14 mouse cellular contexts compared by ENCODE assay signal in the genomic region with DNA sequence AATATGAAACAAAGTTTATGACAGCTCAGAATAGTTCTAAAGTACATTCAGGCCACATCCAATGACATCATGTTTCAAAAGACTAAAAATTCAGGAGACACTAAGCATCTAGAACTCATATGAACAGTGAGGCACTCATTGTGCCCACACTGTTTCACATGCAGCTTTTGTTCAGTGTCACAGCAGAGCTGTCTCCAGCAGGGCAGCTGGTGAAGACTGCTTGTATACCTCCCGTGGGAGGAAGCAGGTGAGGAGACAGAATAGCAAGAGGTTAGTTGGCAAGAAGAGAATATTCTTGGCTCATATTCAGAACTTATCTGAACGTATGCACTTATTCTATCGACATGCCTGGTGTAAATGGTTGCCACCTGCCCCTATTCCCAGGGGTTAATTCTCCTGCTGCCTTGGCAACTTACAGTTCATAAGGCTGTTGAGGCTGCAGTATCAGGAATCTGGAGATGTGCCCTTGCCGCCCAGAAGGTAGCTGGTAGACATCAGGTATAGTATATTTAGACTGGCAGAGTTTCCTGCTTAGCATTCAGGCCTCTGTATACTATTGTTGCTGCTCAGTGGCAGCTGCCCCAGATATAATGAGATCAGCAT.
DNase-seq lines count a peak whose midpoint lies in the region; ATAC-seq lines count a peak whose summit lies in the region.
"Had no signal": no experiment of that assay in that cellular context is flagged by ENCODE, and none has a peak within 500 bp of the region (broad histone marks: within the 10 kb centered on the region; RNA-seq: fewer than 3 reads in every experiment).

No protein-coding gene starts in this region.

- peak; percentile 3 for DNase-seq in midbrain, embryonic 14.5 days
- DNase-seq in midbrain, embryonic 11.5 days (ENCODE audit: low spot score, missing footprints), result no peak
- peak; percentile 2 for DNase-seq in cerebellum, adult 9-11 months
- DNase-seq in layer of hippocampus, postnatal 14 days (ENCODE audit: low spot score in 2 of 2), result peak; percentile 9 to 12
- DNase-seq in kidney, postnatal 36 days, result no peak
- DNase-seq: liver, embryonic 13.5 days had no signal

- H3K4me1 ChIP-seq in forebrain, embryonic 13.5 days, result no peaks in the 10 kb centered on the region
- no peaks in the 10 kb centered on the region for H3K4me1 ChIP-seq in forebrain, embryonic 15.5 days
- no peaks in the 10 kb centered on the region for H3K4me1 ChIP-seq in midbrain, embryonic 14.5 days (ENCODE audit: control insufficient read depth, insufficient read depth, low read length)
- no peaks in the 10 kb centered on the region for H3K4me1 ChIP-seq in midbrain, embryonic 11.5 days (ENCODE audit: control insufficient read depth, insufficient read depth, low read length)
- H3K4me1 ChIP-seq: embryonic facial prominence, embryonic 12.5 days; heart, embryonic 15.5 days; limb, embryonic 10.5 days; liver, embryonic 13.5 days; megakaryocyte, embryonic 14.5 days had no signal

- H3K27ac ChIP-seq in forebrain, embryonic 13.5 days, result no peak overlapping the region
- H3K27ac ChIP-seq in forebrain, embryonic 15.5 days (replicated peaks), result no peak overlapping the region
- H3K27ac ChIP-seq in midbrain, embryonic 14.5 days (replicated peaks; ENCODE audit: low read depth, low read length), result no peak overlapping the region
- no peak overlapping the region for H3K27ac ChIP-seq in midbrain, embryonic 11.5 days (ENCODE audit: low read depth, low read length)
- H3K27ac ChIP-seq: embryonic facial prominence, embryonic 12.5 days; heart, embryonic 15.5 days; limb, embryonic 10.5 days; liver, embryonic 13.5 days had no signal

- 62% methylated on average over 4 of the region's 4 CpGs for WGBS in forebrain, embryonic 13.5 days
- WGBS in forebrain, embryonic 15.5 days, result 47% methylated on average over 4 of the region's 4 CpGs
- 61% methylated on average over 4 of the region's 4 CpGs for WGBS in midbrain, embryonic 14.5 days
- WGBS in midbrain, embryonic 11.5 days, result 75% methylated on average over 4 of the region's 4 CpGs

- no peak overlapping the region for H3K9ac ChIP-seq in forebrain, embryonic 13.5 days
- no peak overlapping the region for H3K9ac ChIP-seq in forebrain, embryonic 15.5 days (replicated peaks)
- no peak overlapping the region for H3K9ac ChIP-seq in midbrain, embryonic 14.5 days (replicated peaks; ENCODE audit: low read length)
- no peak overlapping the region for H3K9ac ChIP-seq in midbrain, embryonic 11.5 days (ENCODE audit: low read length)
- H3K9ac ChIP-seq: embryonic facial prominence, embryonic 12.5 days; heart, embryonic 15.5 days; liver, embryonic 13.5 days had no signal

- H3K9me3 ChIP-seq in forebrain, embryonic 13.5 days (replicated peaks), result no peaks in the 10 kb centered on the region
- no peaks in the 10 kb centered on the region for H3K9me3 ChIP-seq in forebrain, embryonic 15.5 days
- H3K9me3 ChIP-seq in midbrain, embryonic 14.5 days (ENCODE audit: control insufficient read depth, low read length), result no peaks in the 10 kb centered on the region
- no peaks in the 10 kb centered on the region for H3K9me3 ChIP-seq in midbrain, embryonic 11.5 days (ENCODE audit: control insufficient read depth, low read length)
- H3K9me3 ChIP-seq: embryonic facial prominence, embryonic 12.5 days; heart, embryonic 15.5 days; limb, embryonic 10.5 days; liver, embryonic 13.5 days had no signal

- no peaks in the 10 kb centered on the region for H3K36me3 ChIP-seq in forebrain, embryonic 13.5 days (ENCODE audit: poor library complexity, severe bottlenecking)
- no peaks in the 10 kb centered on the region for H3K36me3 ChIP-seq in forebrain, embryonic 15.5 days
- H3K36me3 ChIP-seq in midbrain, embryonic 14.5 days (ENCODE audit: control insufficient read depth, insufficient read depth, low read length), result no peaks in the 10 kb centered on the region
- no peaks in the 10 kb centered on the region for H3K36me3 ChIP-seq in midbrain, embryonic 11.5 days (ENCODE audit: control insufficient read depth, insufficient read depth, low read length)
- H3K36me3 ChIP-seq: embryonic facial prominence, embryonic 12.5 days; heart, embryonic 15.5 days; limb, embryonic 10.5 days; liver, embryonic 13.5 days had no signal

- H3K4me2 ChIP-seq in forebrain, embryonic 13.5 days, result no peak overlapping the region
- no peak overlapping the region for H3K4me2 ChIP-seq in forebrain, embryonic 15.5 days (replicated peaks)
- no peak overlapping the region for H3K4me2 ChIP-seq in midbrain, embryonic 14.5 days (ENCODE audit: low read length)
- no peak overlapping the region for H3K4me2 ChIP-seq in midbrain, embryonic 11.5 days
- H3K4me2 ChIP-seq: embryonic facial prominence, embryonic 12.5 days; heart, embryonic 15.5 days; liver, embryonic 13.5 days had no signal

- H3K4me3 ChIP-seq in forebrain, embryonic 13.5 days, result no peak overlapping the region
- H3K4me3 ChIP-seq in forebrain, embryonic 15.5 days, result no peak overlapping the region
- no peak overlapping the region for H3K4me3 ChIP-seq in midbrain, embryonic 14.5 days (replicated peaks; ENCODE audit: low read depth, low read length)
- H3K4me3 ChIP-seq in midbrain, embryonic 11.5 days (ENCODE audit: low read depth, low read length), result no peak overlapping the region
- H3K4me3 ChIP-seq: embryonic facial prominence, embryonic 12.5 days; heart, embryonic 15.5 days; limb, embryonic 10.5 days; liver, embryonic 13.5 days; megakaryocyte, embryonic 14.5 days had no signal

- H3K27me3 ChIP-seq in forebrain, embryonic 13.5 days, result no peaks in the 10 kb centered on the region
- H3K27me3 ChIP-seq in forebrain, embryonic 15.5 days, result no peaks in the 10 kb centered on the region
- H3K27me3 ChIP-seq in midbrain, embryonic 14.5 days (ENCODE audit: control insufficient read depth, insufficient read depth, low read length), result no peaks in the 10 kb centered on the region
- H3K27me3 ChIP-seq in midbrain, embryonic 11.5 days (ENCODE audit: control insufficient read depth, insufficient read depth, low read length), result no peaks in the 10 kb centered on the region
- H3K27me3 ChIP-seq: embryonic facial prominence, embryonic 12.5 days; heart, embryonic 15.5 days; liver, embryonic 13.5 days; megakaryocyte, embryonic 14.5 days had no signal

- peak; percentile 21; the same call in 1 of the 2 replicates for ATAC-seq in forebrain, embryonic 13.5 days
- ATAC-seq in forebrain, embryonic 15.5 days (replicated peaks), result no peak
- no peak for ATAC-seq in midbrain, embryonic 14.5 days (ENCODE audit: low FRiP score, low TSS enrichment)
- no peak for ATAC-seq in midbrain, embryonic 11.5 days (ENCODE audit: low FRiP score)
- ATAC-seq in monocyte, adult 5-6 weeks (replicated peaks; ENCODE audit: insufficient number of reproducible peaks, low FRiP score, low TSS enrichment, poor library complexity, severe bottlenecking), result no peak
- ATAC-seq: activated CD4-positive, CD25-positive, alpha-beta regulatory T cell, adult 4 months had no signal

Comparison
In these comparisons a context has a peak if more than half of its experiments do, and no peak if none do; other contexts are left out.
1. DNase-seq: peak in midbrain, embryonic 14.5 days (single experiment), cerebellum, adult 9-11 months (single experiment) and layer of hippocampus, postnatal 14 days (2 of 2); none in midbrain, embryonic 11.5 days (single experiment) and kidney, postnatal 36 days (0 of 2).